Mouse (Mus musculus) testis, adult 2 months (tissue): ENCODE data around the gene 0610030E20Rik. TPM values are rescaled to one million over a fixed set of nuclear protein-coding genes. Genes with fewer than 3 reads are reported as not detected.

Experiments
- H3K27ac ChIP-seq: fragments of 200-500 bp; 2 replicates; pipeline ENCODE4 v1.5.1; 2012; ENCODE audit warnings: low read depth, low read length; ENCODE audit not compliant: control insufficient read depth, insufficient read depth
- H3K27me3 ChIP-seq: fragments of 200-500 bp; 2 replicates; pipeline ENCODE4 v1.6.1; 2012; ENCODE audit warnings: mild to moderate bottlenecking, low read length, moderate library complexity; ENCODE audit not compliant: control insufficient read depth, insufficient read depth
- H3K36me3 ChIP-seq: fragments of 200-500 bp; 2 replicates; pipeline ENCODE4 v1.6.1; 2012; ENCODE audit warnings: mild to moderate bottlenecking, low read length; ENCODE audit not compliant: control insufficient read depth, insufficient read depth
- H3K4me1 ChIP-seq: fragments of 200-500 bp; 2 replicates; pipeline ENCODE4 v1.6.1; 2012; ENCODE audit warnings: low read length; ENCODE audit not compliant: control insufficient read depth, insufficient read depth
- H3K4me3 ChIP-seq: fragments of 200-500 bp; 2 replicates; pipeline ENCODE4 v1.5.1; 2012; ENCODE audit warnings: low read depth, mild to moderate bottlenecking, low read length, moderate library complexity, mixed read lengths; ENCODE audit not compliant: control insufficient read depth
- CTCF ChIP-seq: fragments of 200-500 bp; IDR thresholded peaks from 2 replicates; pipeline ENCODE4 v1.5.1; 2012; ENCODE audit warnings: low read depth, mild to moderate bottlenecking, inconsistent platforms, low read length, moderate library complexity; ENCODE audit not compliant: control insufficient read depth, insufficient read depth, insufficient replicate concordance
- POLR2A ChIP-seq: fragments of 200-500 bp; IDR thresholded peaks from 2 replicates; pipeline ENCODE4 v1.6.1; 2012; ENCODE audit warnings: low read depth, mild to moderate bottlenecking, inconsistent platforms, low read length, moderate library complexity; ENCODE audit not compliant: control insufficient read depth
- polyA plus RNA-seq: library from polyadenylated mRNA; depleted of rRNA; stranded (reverse); fragments of >200 nt; gene quantifications from 2 replicates; pipeline ENCODE4 v1.2.3, GENCODE M21; 2012

The 0610030E20Rik gene
- polyA plus RNA-seq, 1 experiment: 21.5 TPM

DNA sequence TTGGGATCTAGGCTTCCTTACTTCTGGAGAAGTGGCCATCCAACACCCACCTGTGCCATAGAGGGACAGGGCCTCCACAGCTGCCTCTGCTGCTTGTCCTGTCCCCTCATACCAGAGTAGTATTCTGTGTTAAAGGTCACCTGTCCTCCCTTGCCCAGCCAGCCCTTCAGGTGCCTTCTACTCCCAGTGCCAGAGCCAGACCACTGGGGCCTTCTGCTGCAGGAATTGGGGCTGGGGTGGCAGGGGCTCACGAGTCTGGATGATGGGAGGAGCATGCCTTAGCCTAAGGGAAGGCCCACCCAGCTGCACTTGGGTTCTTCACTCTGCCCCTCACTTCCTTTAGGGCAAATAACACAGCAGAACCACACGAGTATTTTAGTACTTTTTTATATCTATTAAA lies 12.2 kb downstream of the 0610030E20Rik start:
- no peaks in the 10 kb centered on the region for H3K27me3 ChIP-seq
- no peak overlapping the region for H3K27ac ChIP-seq
- H3K36me3 ChIP-seq: peaks cover 2% of the 10 kb centered on the region; the same call in 1 of the 2 replicates
- no peak for TF ChIP-seq POLR2A
- TF ChIP-seq CTCF: no peak
- H3K4me1 ChIP-seq: peaks cover 20% of the 10 kb centered on the region
- H3K4me3 ChIP-seq: no peak overlapping the region

DNA sequence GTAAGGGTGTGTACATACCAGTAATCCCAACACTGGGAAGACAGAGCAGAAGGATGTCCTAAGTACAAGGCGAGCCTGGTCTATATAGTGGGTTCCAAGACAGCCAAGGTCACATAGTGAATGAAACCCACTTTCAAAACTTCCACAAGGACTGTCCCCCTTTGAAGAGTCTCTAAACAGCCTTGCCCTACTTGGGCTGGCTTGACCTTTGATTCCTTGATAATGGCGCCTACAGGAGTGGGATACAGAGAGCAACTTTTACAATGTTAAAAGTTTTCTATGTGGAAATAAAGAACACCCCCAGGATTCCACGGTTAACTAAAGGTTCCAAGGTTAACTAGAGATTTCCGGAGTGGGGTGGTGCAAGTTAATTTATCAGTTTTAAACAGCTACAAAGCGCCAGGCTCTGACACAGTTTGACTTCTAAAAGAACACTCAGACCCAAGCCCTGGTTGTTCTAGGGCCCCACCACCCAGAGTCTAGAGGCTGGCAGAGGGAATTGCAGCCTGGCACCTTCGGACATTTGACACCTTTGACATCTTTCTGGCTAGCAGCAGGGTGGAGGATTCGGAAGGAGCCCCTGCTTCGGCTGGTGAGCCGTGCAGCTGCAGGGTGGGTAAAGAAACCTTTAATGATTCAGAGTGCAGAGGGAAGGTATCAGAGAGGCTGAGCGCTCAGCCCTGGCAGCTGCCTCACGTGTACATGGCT lies 12.9 kb downstream of the 0610030E20Rik start:
- H3K36me3 ChIP-seq: peaks cover 2% of the 10 kb centered on the region; the same call in 1 of the 2 replicates
- peak overlapping the region; percentile 71; the same call in 1 of the 2 replicates for H3K27ac ChIP-seq
- H3K27me3 ChIP-seq: no peaks in the 10 kb centered on the region
- TF ChIP-seq POLR2A (no peak), CTCF (no peak)
- H3K4me1 ChIP-seq: peaks cover 16% of the 10 kb centered on the region
- H3K4me3 ChIP-seq: peak overlapping the region; percentile 94

GRCm38 (mm10) chr6:72360599-72360935 lies 13.4 kb downstream of the 0610030E20Rik start:
- Histone ChIP-seq H3K4me1 (peaks cover 15% of the 10 kb centered on the region), H3K36me3 (peaks cover 2% of the 10 kb centered on the region; the same call in 1 of the 2 replicates), H3K27me3 (no peaks in the 10 kb centered on the region), H3K27ac (peak overlapping the region; percentile 71; the same call in 1 of the 2 replicates), H3K4me3 (peak overlapping the region; percentile 94)
- TF ChIP-seq POLR2A (no peak), CTCF (no peak)

- peaks cover 2% of the 10 kb centered on the region; the same call in 1 of the 2 replicates for H3K36me3 ChIP-seq
- H3K27ac ChIP-seq: peak overlapping the region; percentile 89; the same call in 1 of the 2 replicates
- no peak for TF ChIP-seq POLR2A
- TF ChIP-seq CTCF: no peak
- H3K4me3 ChIP-seq: peak overlapping the region; percentile 94
- H3K27me3 ChIP-seq: no peaks in the 10 kb centered on the region
- peaks cover 13% of the 10 kb centered on the region for H3K4me1 ChIP-seq
Measured at GRCm38 (mm10) chr6:72361121-72361551, 14.0 kb downstream of the 0610030E20Rik start.

DNA sequence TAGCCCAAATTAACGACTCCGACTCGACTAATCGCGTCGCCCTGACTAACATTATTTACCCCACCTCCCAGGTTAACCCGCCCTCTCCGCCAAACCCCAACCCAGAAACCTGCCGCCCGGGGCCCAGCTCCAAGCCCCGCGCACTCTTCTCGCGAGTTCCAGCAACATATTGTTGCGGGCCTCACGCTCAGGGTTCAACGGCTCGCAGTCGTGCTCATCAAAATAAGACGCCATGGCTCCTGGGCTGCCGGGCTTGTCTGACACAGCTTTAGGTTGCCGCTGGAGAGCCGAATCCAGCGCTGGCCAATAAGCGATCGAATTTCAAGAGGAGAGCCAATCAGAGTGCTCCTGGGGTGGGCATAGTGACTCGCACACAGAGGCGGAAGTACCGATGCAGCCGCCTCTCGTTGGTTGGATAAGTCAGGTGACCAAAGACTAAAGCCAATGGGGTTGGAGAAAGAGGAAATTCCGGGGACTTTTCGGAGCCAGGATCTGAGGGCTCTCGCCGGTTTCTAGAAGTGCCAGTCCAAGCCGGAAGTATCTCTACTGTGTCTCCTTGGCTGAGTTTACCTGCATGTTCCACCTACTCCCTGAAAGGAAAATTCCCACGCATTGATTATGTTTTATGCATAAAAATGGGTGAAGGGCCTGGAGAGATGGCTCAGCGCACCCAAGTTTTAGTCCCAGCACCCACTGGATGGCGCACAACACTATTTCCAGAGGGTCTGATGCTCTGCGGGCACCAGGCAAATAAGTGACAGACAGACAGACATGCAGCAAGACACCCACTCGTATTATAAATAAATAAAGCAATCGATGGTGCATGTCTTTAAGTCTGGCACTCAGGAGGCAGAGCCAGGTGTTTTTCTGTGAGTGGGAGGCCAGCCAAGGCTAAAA lies 15.3 kb downstream of the 0610030E20Rik start:
- no peaks in the 10 kb centered on the region for H3K27me3 ChIP-seq
- H3K36me3 ChIP-seq: peaks cover 2% of the 10 kb centered on the region; the same call in 1 of the 2 replicates
- H3K4me1 ChIP-seq: peaks cover 13% of the 10 kb centered on the region
- peak overlapping the region; percentile 93 for H3K27ac ChIP-seq
- peak overlapping the region; percentile 94 for H3K4me3 ChIP-seq
- TF ChIP-seq CTCF: no peak
- TF ChIP-seq POLR2A: peak; percentile 94

- Histone ChIP-seq H3K36me3 (peaks cover 3% of the 10 kb centered on the region; the same call in 1 of the 2 replicates), H3K4me3 (no peak overlapping the region)
- TF ChIP-seq POLR2A (no peak), CTCF (no peak)
Measured at GRCm38 (mm10) chr6:72364009-72364408, 16.9 kb downstream of the 0610030E20Rik start.

GRCm38 (mm10) chr6:72364985-72365384 lies 17.9 kb downstream of the 0610030E20Rik start:
- Histone ChIP-seq H3K4me1 (peaks cover 20% of the 10 kb centered on the region), H3K27ac (no peak overlapping the region), H3K27me3 (no peaks in the 10 kb centered on the region), H3K36me3 (peaks cover 4% of the 10 kb centered on the region; the same call in 1 of the 2 replicates), H3K4me3 (peak overlapping the region; percentile 45)
- TF ChIP-seq POLR2A (no peak), CTCF (no peak)

More at GRCm38 (mm10) chr6:72364009-72364408, 16.9 kb downstream of the 0610030E20Rik start:
- Histone ChIP-seq H3K27ac (no peak overlapping the region), H3K4me1 (peaks cover 13% of the 10 kb centered on the region), H3K27me3 (no peaks in the 10 kb centered on the region)

- TF ChIP-seq CTCF: no peak
- Histone ChIP-seq H3K27me3 (no peaks in the 10 kb centered on the region), H3K27ac (peak overlapping the region; percentile 53), H3K36me3 (peaks cover 2% of the 10 kb centered on the region; the same call in 1 of the 2 replicates), H3K4me3 (peak overlapping the region; percentile 68), H3K4me1 (peaks cover 20% of the 10 kb centered on the region)
Measured at GRCm38 (mm10) chr6:72366304-72366703, 19.2 kb downstream of the 0610030E20Rik start.
